Mouse (Mus musculus): ENCODE measurements around the gene Ech1. TPM values are rescaled to one million over a fixed set of nuclear protein-coding genes. Genes with fewer than 3 reads are reported as not detected.
A peak's percentile ranks its signal among the peaks of the same experiment; 100 is the strongest.

Ech1 gene
- total RNA-seq, 1 experiment = 64.1 TPM

- no peak overlapping the region for H3K4me3 ChIP-seq (ENCODE audit: insufficient read depth in 1 of 2, low read depth in 1 of 2, low read length in 2 of 2, poor library complexity in 1 of 2, severe bottlenecking in 1 of 2)
- TF ChIP-seq ZNF384 (IDR thresholded peaks at IDR 0.05; ENCODE audit: low read depth, low read length) = no peak
- no peak overlapping the region for H3K27ac ChIP-seq (ENCODE audit: insufficient read depth, low read depth, low read length, poor library complexity, severe bottlenecking)
- no peaks in the 10 kb centered on the region for H3K36me3 ChIP-seq (ENCODE audit: control insufficient read depth, insufficient read depth, low read length, poor library complexity, severe bottlenecking)
- no peak for DNase-seq (ENCODE audit: low read depth, low spot score)
- no peak overlapping the region for H3K9ac ChIP-seq (ENCODE audit: insufficient read depth, low read depth, low read length, poor library complexity, severe bottlenecking)
- in situ Hi-C loops (cut with MboI; ENCODE audit: low sequenced_read_pairs in 2 of 2, unreplicated experiment in 2 of 2) = no loop called here
- peaks cover 0 to 14% of the 10 kb centered on the region in 2 experiments; a peak in 1 of 4 replicates for H3K4me1 ChIP-seq (ENCODE audit: control insufficient read depth in 2 of 2, insufficient read depth in 2 of 2, low read length in 2 of 2, poor library complexity in 1 of 2)
- no peaks in the 10 kb centered on the region for H3K9me3 ChIP-seq (ENCODE audit: control insufficient read depth, insufficient read depth, low read depth, low read length)
Measured at GRCm38 (mm10) chr7:28862817-28863499, 37.9 kb downstream of the Ech1 start.

GRCm38 (mm10) chr7:28863540-28863939 is 38.5 kb downstream of the Ech1 start, which contains the start of gene Lgals7:
TSS of gene Lgals7 (plus strand) at chr7:28863853.
- peaks cover 0 to 14% of the 10 kb centered on the region in 2 experiments; a peak in 1 of 4 replicates for H3K4me1 ChIP-seq (ENCODE audit: control insufficient read depth in 2 of 2, insufficient read depth in 2 of 2, low read length in 2 of 2, poor library complexity in 1 of 2)
- no peaks in the 10 kb centered on the region for H3K36me3 ChIP-seq (ENCODE audit: control insufficient read depth, insufficient read depth, low read length, poor library complexity, severe bottlenecking)
- no peak for DNase-seq (ENCODE audit: low read depth, low spot score)
- TF ChIP-seq ZC3H11A (IDR thresholded peaks at IDR 0.05; ENCODE audit: borderline replicate concordance, low read depth, low read length) (no peak), ZNF384 (IDR thresholded peaks at IDR 0.05; ENCODE audit: low read depth, low read length) (no peak)
- in situ Hi-C loops (cut with MboI; ENCODE audit: low sequenced_read_pairs in 2 of 2, unreplicated experiment in 2 of 2) = no loop called here
- no peak within 1 kb of the TSS for H3K9ac ChIP-seq (ENCODE audit: insufficient read depth, low read depth, low read length, poor library complexity, severe bottlenecking)
- H3K9me3 ChIP-seq (ENCODE audit: control insufficient read depth, insufficient read depth, low read depth, low read length) = no peaks in the 10 kb centered on the region
- H3K4me3 ChIP-seq (ENCODE audit: insufficient read depth in 1 of 2, low read depth in 1 of 2, low read length in 2 of 2, poor library complexity in 1 of 2, severe bottlenecking in 1 of 2) = no peak within 1 kb of the TSS
- no peak within 1 kb of the TSS for H3K27ac ChIP-seq (ENCODE audit: insufficient read depth, low read depth, low read length, poor library complexity, severe bottlenecking)

DNA sequence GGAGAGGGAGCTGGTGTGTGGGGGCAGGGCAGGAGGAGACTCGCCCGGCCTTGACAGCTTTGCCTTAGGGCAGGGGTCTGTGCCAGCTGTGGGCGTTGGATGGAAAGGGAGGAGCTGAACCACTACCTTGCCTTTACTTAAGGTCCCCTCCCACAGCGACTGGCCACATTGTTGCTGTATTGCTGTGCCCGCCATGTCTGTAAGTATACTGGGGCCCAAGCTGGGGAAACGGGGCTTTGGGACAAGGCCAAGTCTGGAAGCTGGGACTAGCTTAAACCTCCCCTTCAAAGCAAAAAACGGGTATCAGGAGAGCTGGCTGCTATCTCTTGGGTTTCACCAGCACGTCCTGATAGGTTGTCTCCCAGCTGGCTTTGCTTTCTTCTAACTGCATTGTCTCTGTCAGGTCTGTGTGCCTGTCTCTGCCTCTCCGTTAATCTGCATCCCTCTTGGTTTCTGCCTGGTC is 39.3 kb downstream of the Ech1 start:
- Histone ChIP-seq H3K4me1 (ENCODE audit: control insufficient read depth in 2 of 2, insufficient read depth in 2 of 2, low read length in 2 of 2, poor library complexity in 1 of 2) (peaks cover 0 to 14% of the 10 kb centered on the region in 2 experiments; a peak in 1 of 4 replicates), H3K9ac (ENCODE audit: insufficient read depth, low read depth, low read length, poor library complexity, severe bottlenecking) (no peak overlapping the region), H3K36me3 (ENCODE audit: control insufficient read depth, insufficient read depth, low read length, poor library complexity, severe bottlenecking) (no peaks in the 10 kb centered on the region), H3K27ac (ENCODE audit: insufficient read depth, low read depth, low read length, poor library complexity, severe bottlenecking) (no peak overlapping the region), H3K9me3 (ENCODE audit: control insufficient read depth, insufficient read depth, low read depth, low read length) (no peaks in the 10 kb centered on the region), H3K4me3 (ENCODE audit: insufficient read depth in 1 of 2, low read depth in 1 of 2, low read length in 2 of 2, poor library complexity in 1 of 2, severe bottlenecking in 1 of 2) (no peak overlapping the region)
- DNase-seq (ENCODE audit: low read depth, low spot score) = no peak
- in situ Hi-C loops (cut with MboI; ENCODE audit: low sequenced_read_pairs in 2 of 2, unreplicated experiment in 2 of 2) = no loop called here
- TF ChIP-seq ZC3H11A (IDR thresholded peaks at IDR 0.05; ENCODE audit: borderline replicate concordance, low read depth, low read length) (no peak), ZNF384 (IDR thresholded peaks at IDR 0.05; ENCODE audit: low read depth, low read length) (no peak), MAFK (IDR thresholded peaks at IDR 0.05; ENCODE audit: insufficient read depth, low read depth, low read length) (no peak), CHD2 (IDR thresholded peaks at IDR 0.05; ENCODE audit: low read depth, low read length) (no peak), HCFC1 (IDR thresholded peaks at IDR 0.05; ENCODE audit: borderline replicate concordance, insufficient read depth, low read length) (no peak)

- Histone ChIP-seq H3K36me3 (ENCODE audit: control insufficient read depth, insufficient read depth, low read length, poor library complexity, severe bottlenecking) (no peaks in the 10 kb centered on the region), H3K9me3 (ENCODE audit: control insufficient read depth, insufficient read depth, low read depth, low read length) (no peaks in the 10 kb centered on the region), H3K27ac (ENCODE audit: insufficient read depth, low read depth, low read length, poor library complexity, severe bottlenecking) (no peak overlapping the region), H3K4me3 (ENCODE audit: insufficient read depth in 1 of 2, low read depth in 1 of 2, low read length in 2 of 2, poor library complexity in 1 of 2, severe bottlenecking in 1 of 2) (peak overlapping the region; percentile 26 to 65; a peak in 3 of 4 replicates), H3K9ac (ENCODE audit: insufficient read depth, low read depth, low read length, poor library complexity, severe bottlenecking) (peak overlapping the region; percentile 54; the same call in 1 of the 2 replicates), H3K4me1 (ENCODE audit: control insufficient read depth in 2 of 2, insufficient read depth in 2 of 2, low read length in 2 of 2, poor library complexity in 1 of 2) (peaks cover 0 to 14% of the 10 kb centered on the region in 2 experiments; a peak in 1 of 4 replicates)
- in situ Hi-C loops (cut with MboI; ENCODE audit: low sequenced_read_pairs in 2 of 2, unreplicated experiment in 2 of 2) = no loop called here
- peak; percentile 76 for DNase-seq (ENCODE audit: low read depth, low spot score)
- no peak for TF ChIP-seq MAFK (IDR thresholded peaks at IDR 0.05; ENCODE audit: insufficient read depth, low read depth, low read length)
- no peak for TF ChIP-seq CHD2 (IDR thresholded peaks at IDR 0.05; ENCODE audit: low read depth, low read length)
- no peak for TF ChIP-seq ZNF384 (IDR thresholded peaks at IDR 0.05; ENCODE audit: low read depth, low read length)
- no peak for TF ChIP-seq HCFC1 (IDR thresholded peaks at IDR 0.05; ENCODE audit: borderline replicate concordance, insufficient read depth, low read length)
- TF ChIP-seq ZC3H11A (IDR thresholded peaks at IDR 0.05; ENCODE audit: borderline replicate concordance, low read depth, low read length) = no peak
Measured at GRCm38 (mm10) chr7:28865481-28866300, 40.7 kb downstream of the Ech1 start.

Measured in ES-E14 (cell line).